Mouse (Mus musculus) bone marrow, adult 2 months (tissue): ENCODE data around the gene Mttp.

Source experiments
- CTCF ChIP-seq: fragments of 200-500 bp; IDR thresholded peaks from 2 replicates; pipeline ENCODE4 v1.5.1; 2011; ENCODE audit warnings: low read length, control low read depth; ENCODE audit not compliant: control insufficient read depth, insufficient read depth
- POLR2A ChIP-seq: fragments of 200-500 bp; IDR thresholded peaks from 2 replicates; pipeline ENCODE4 v1.6.1; 2011; ENCODE audit warnings: low read depth, mild to moderate bottlenecking, control low read depth, low read length, borderline replicate concordance; ENCODE audit not compliant: control insufficient read depth

- TF ChIP-seq CTCF (no peak), POLR2A (no peak)
Measured at GRCm38 (mm10) chr3:138071476-138072073, 73.2 kb downstream of the Mttp start.
